8 mouse cellular contexts compared by ENCODE assay signal in genomic region chr4:133967866-133968149, GRCm38 (mm10). TPM values are rescaled to one million over a fixed set of nuclear protein-coding genes. Genes with fewer than 3 reads are reported as not detected.
DNase-seq lines count a peak whose midpoint lies in the region; ATAC-seq lines count a peak whose summit lies in the region.

No protein-coding gene starts in this region.

- peak; percentile 85 for ATAC-seq in intestine, embryonic 14.5 days (replicated peaks; ENCODE audit: low FRiP score, low TSS enrichment, low read depth)
- ATAC-seq in megakaryocyte progenitor cell, adult 5-6 weeks (replicated peaks; ENCODE audit: poor library complexity), result peak; percentile 75

- peaks cover 24% of the 10 kb centered on the region for H3K4me1 ChIP-seq in intestine, embryonic 14.5 days (replicated peaks; ENCODE audit: control insufficient read depth, insufficient read depth, low read length)

- H3K9me3 ChIP-seq in intestine, embryonic 14.5 days (ENCODE audit: control insufficient read depth, low read length), result no peaks in the 10 kb centered on the region

- H3K4me3 ChIP-seq in intestine, embryonic 14.5 days (ENCODE audit: low read depth, low read length), result peak overlapping the region; percentile 64

- peak; percentile 77 to 81 for DNase-seq in adrenal gland, adult 18-20 months (ENCODE audit: low spot score in 2 of 2)
- DNase-seq in embryo, embryonic 10.5 days (ENCODE audit: low spot score), result peak; percentile 99
- DNase-seq in gastrocnemius, postnatal 14 days, result peak; percentile 93
- no peak for DNase-seq in intestine, embryonic 14.5 days (ENCODE audit: low spot score)
- DNase-seq in left cerebral cortex, postnatal 10 days (ENCODE audit: extremely low spot score in 1 of 2, low spot score in 2 of 2), result peak; percentile 93 to 97
- DNase-seq in right cerebral cortex, postnatal 10 days (ENCODE audit: low spot score in 2 of 2), result peak; percentile 98
- peak; percentile 77 for DNase-seq in urinary bladder, postnatal 25 days (ENCODE audit: low spot score)

- intact Hi-C loops in gastrocnemius, postnatal 14 days (cut with DNase I; ENCODE audit: low total_unique reads), result no loop called here
- intact Hi-C loops in left cerebral cortex, postnatal 10 days (cut with DNase I), result loop anchor here (5.0 kb wide), 1 partner anchor 56 kb away; no protein-coding TSS in a partner anchor

- peak overlapping the region; percentile 91 for H3K4me2 ChIP-seq in intestine, embryonic 14.5 days (ENCODE audit: low read length)

- peaks cover 54% of the 10 kb centered on the region for H3K36me3 ChIP-seq in intestine, embryonic 14.5 days (ENCODE audit: control insufficient read depth, insufficient read depth, low read length)

- H3K9ac ChIP-seq in intestine, embryonic 14.5 days (ENCODE audit: low read length), result peak overlapping the region; percentile 98

- peak overlapping the region; percentile 100 for H3K27ac ChIP-seq in intestine, embryonic 14.5 days (ENCODE audit: low read depth)

- no peaks in the 10 kb centered on the region for H3K27me3 ChIP-seq in intestine, embryonic 14.5 days (replicated peaks; ENCODE audit: control insufficient read depth, insufficient read depth, low read length)

- WGBS in intestine, embryonic 14.5 days, result 0% methylated on average over 25 of the region's 29 CpGs

RNA-seq across cellular contexts. Expression of gene Hmgn2, which starts 0.6 kb away (rescaled TPM):
- total RNA-seq in adrenal gland, adult 18-20 months (2021), result 100 to 1,000 TPM in 1 of 2 experiments, 10 to 100 TPM in 1; 79.3 to 181 TPM
- total RNA-seq in gastrocnemius, postnatal 14 days (2021), result 100 to 1,000 TPM; 110 to 135 TPM
- polyA plus RNA-seq in intestine, embryonic 14.5 days (2014; fragmentation: Nextera tagmentation; extraction: Ambion mirVana), result 2,568 and 2,768 TPM in 2 replicates
- 100 to 1,000 TPM; 181 to 183 TPM for total RNA-seq in left cerebral cortex, postnatal 10 days (2021)
- total RNA-seq in megakaryocyte progenitor cell, adult 5-6 weeks (2015), result 2,294 and 2,610 TPM in 2 replicates
- total RNA-seq in megakaryocyte progenitor cell, adult 5-6 weeks (2017), result 1,024 and 1,057 TPM in 2 replicates

RNA-seq across cellular contexts. Expression of gene Dhdds, which starts 32.9 kb away (rescaled TPM):
- total RNA-seq in adrenal gland, adult 18-20 months (2021), result 10 to 100 TPM; 39.1 to 46.2 TPM
- 10 to 100 TPM; 11.3 to 13.0 TPM for total RNA-seq in gastrocnemius, postnatal 14 days (2021)
- 43.5 and 46.6 TPM in 2 replicates for polyA plus RNA-seq in intestine, embryonic 14.5 days (2014; fragmentation: Nextera tagmentation; extraction: Ambion mirVana)
- 10 to 100 TPM; 57.1 to 61.4 TPM for total RNA-seq in left cerebral cortex, postnatal 10 days (2021)
- 27.0 and 31.5 TPM in 2 replicates for total RNA-seq in megakaryocyte progenitor cell, adult 5-6 weeks (2015)
- 28.2 and 30.1 TPM in 2 replicates for total RNA-seq in megakaryocyte progenitor cell, adult 5-6 weeks (2017)

RNA-seq across cellular contexts. Expression of gene Lin28a, which starts 50.8 kb away (rescaled TPM):
- not detected for total RNA-seq in adrenal gland, adult 18-20 months (2021)
- total RNA-seq in gastrocnemius, postnatal 14 days (2021), result 1 to 10 TPM; 1.9 to 3.0 TPM
- 0.05 and 0.08 TPM in 2 replicates for polyA plus RNA-seq in intestine, embryonic 14.5 days (2014; fragmentation: Nextera tagmentation; extraction: Ambion mirVana)
- not detected for total RNA-seq in left cerebral cortex, postnatal 10 days (2021)
- total RNA-seq in megakaryocyte progenitor cell, adult 5-6 weeks (2015), result 3.7 and 4.7 TPM in 2 replicates
- 27.4 and 31.2 TPM in 2 replicates for total RNA-seq in megakaryocyte progenitor cell, adult 5-6 weeks (2017)

Comparison
In these comparisons a context has a peak if more than half of its experiments do, and no peak if none do; other contexts are left out.
1. RNA of gene Hmgn2, which starts 0.6 kb away (total RNA-seq): 1,024 to 2,610 TPM in megakaryocyte progenitor cell, adult 5-6 weeks; 181 to 183 TPM in left cerebral cortex, postnatal 10 days, 79.3 to 181 TPM in adrenal gland, adult 18-20 months and 110 to 135 TPM in gastrocnemius, postnatal 14 days; every median in the first group is over 4 times any median in the second.